Mouse (Mus musculus) Patski (cell line): ENCODE data around the gene Atpaf1. TPM values are rescaled to one million over a fixed set of nuclear protein-coding genes. Genes with fewer than 3 reads are reported as not detected.

Experiments used
- ATAC-seq: fragments of 100-300 bp; one replicate; pipeline ENCODE4 v1.8.0; 2021
- CTCF ChIA-PET: fragments of 350-600 bp; sonication (Branson Sonifier 250); formaldehyde crosslinking; loops from one replicate; lab custom pipeline; 2022; ENCODE audit warnings: inconsistent platforms; lab: Charles Lee
- POLR2A ChIA-PET: fragments of 350-600 bp; sonication (Branson Sonifier 250); formaldehyde crosslinking; loops from one replicate; lab custom pipeline; 2022; ENCODE audit warnings: antibody characterized with exemption, inconsistent platforms; lab: Charles Lee
- DNase-seq: peaks from one replicate; pipeline ENCODE4 v3.0.0-alpha.2; 2011; ENCODE audit warnings: low read depth, low spot score
- H3K27me3 ChIP-seq: fragments of 371-371 bp; one replicate; pipeline ENCODE4 v1.5.1; 2021
- CTCF ChIP-seq: fragments of 100-300 bp; IDR thresholded peaks from one replicate; pipeline ENCODE4 v1.5.1; 2021
- in situ Hi-C: fragments of 300-500 bp; cut with MboI; formaldehyde crosslinking; loops from 3 replicates; pipeline ENCODE4 v1.11.1; 2018; ENCODE audit warnings: low pct_unique_long_range_greater_than_20kb, mixed read lengths
- polyA plus RNA-seq: library from polyadenylated mRNA; unstranded; gene quantifications from one replicate; pipeline ENCODE4 v1.2.3, GENCODE M21; 2021

Gene Atpaf1
- 28.5 TPM for polyA plus RNA-seq

DNA sequence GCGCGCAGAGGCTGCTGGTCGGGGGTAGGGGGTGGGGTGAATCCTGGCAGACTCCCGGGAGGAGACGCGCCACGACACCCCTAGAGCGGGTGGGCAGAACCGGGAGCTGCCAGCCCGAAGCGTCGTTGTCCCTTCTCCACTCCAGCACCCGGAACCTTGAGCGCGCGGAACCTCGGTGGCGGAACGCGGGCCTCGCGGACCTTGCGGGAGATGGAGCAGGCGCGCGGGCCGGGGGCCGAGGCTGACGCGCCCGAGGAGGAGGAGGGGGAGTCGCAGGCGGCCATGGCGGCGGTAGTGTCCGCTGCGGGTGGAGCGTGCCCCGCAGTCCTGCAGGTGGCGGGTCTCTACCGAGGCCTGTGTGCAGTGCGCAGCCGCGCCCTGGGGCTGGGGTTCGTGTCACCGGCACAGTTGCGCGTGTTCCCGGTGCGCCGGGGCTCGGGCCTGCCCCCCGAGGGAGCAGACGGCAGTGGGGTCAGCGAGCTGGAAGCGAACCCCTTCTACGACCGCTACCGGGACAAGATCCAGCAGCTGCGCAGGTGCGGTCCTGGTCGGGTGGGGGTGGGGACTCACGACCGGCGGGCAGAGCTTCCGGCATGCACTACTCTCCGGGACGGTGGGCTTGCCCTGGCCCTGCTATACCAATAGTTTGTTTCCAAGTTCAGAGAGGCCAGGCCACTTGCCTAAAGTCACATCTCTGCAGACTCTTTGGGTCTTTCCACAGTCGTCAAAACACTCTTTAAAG, at the start of gene Atpaf1:
Atpaf1 (plus strand) TSS at position 44 of the 742 bp plus-strand sequence.
- in situ Hi-C loops = no loop called here
- ChIA-PET CTCF (interaction anchor here (1.0 to 1.3 kb wide), 3 partner anchors 10 to 47 kb away, joined by 3 to 6 read pairs (median 4); partner anchors contain the start of gene Efcab14), POLR2A (interaction anchor here (0.7 to 2.4 kb wide), 4 partner anchors 17 to 785 kb away, joined by 3 to 11 read pairs (median 4); partner anchors contain the start of genes Mob3c and Stil)
- ATAC-seq (peak; percentile 67), DNase-seq (no peak)
- TF ChIP-seq CTCF = peak; percentile 35
- no peaks in the 10 kb centered on the region for H3K27me3 ChIP-seq

GRCm38 (mm10) chr4:115734867-115735266, 49.7 kb upstream of the Atpaf1 start:
- in situ Hi-C loops = loop anchor here (5.0 kb wide), 2 partner anchors 217 to 247 kb away; no protein-coding TSS in a partner anchor
- CTCF ChIA-PET = interaction anchor here (1.2 to 1.3 kb wide), 2 partner anchors 104 to 218 kb away, joined by 3 to 4 read pairs; partner anchors contain the start of gene Mknk1
- no peak for TF ChIP-seq CTCF
- ATAC-seq (no peak), DNase-seq (no peak)
- POLR2A ChIA-PET = no interaction called here
- no peaks in the 10 kb centered on the region for H3K27me3 ChIP-seq

DNA sequence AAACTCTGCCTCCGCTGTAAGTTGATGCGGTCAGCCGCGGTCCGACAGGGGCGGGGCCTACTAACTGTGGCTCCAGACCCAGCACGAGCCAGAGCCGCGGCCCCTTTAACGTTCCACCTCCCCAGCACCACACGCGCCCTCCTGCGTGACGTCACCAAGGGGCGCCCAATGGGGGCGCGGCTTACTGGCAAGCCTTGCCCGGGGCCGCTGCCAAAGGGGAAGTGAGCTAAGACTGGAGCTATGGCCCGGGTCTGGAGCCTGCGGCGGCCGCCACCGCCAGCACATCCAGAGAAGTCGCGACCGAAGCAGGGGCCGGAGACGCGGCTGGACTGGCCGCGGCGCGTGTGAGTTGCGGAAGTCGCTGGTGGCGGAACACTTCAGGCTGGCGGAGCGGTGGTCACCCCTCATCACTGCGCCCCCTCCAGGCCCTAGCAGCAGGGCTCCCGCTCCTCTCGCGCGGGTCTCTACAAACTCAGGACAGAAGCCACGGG, 47.0 kb upstream of the Atpaf1 start, which contains the start of gene Efcab14:
Efcab14 (plus strand) TSS at position 194 of the 491 bp plus-strand sequence.
- CTCF ChIA-PET = interaction anchor here (0.9 to 1.9 kb wide), 7 partner anchors 9 to 243 kb away, joined by 3 to 5 read pairs (median 3); partner anchors contain the start of gene Atpaf1
- POLR2A ChIA-PET = interaction anchor here (0.9 kb wide), 1 partner anchor 47 kb away, joined by 3 read pairs; the partner anchor contains the start of gene Atpaf1
- in situ Hi-C loops = no loop called here
- peak; percentile 70 for DNase-seq
- ATAC-seq = peak; percentile 100
- TF ChIP-seq CTCF = peak; percentile 77
- H3K27me3 ChIP-seq = no peaks in the 10 kb centered on the region

- DNase-seq = no peak
- no peak for ATAC-seq
- ChIA-PET POLR2A (interaction anchor here (0.6 kb wide), 1 partner anchor 223 kb away, joined by 3 read pairs; no protein-coding TSS in a partner anchor), CTCF (interaction anchor here (1.5 to 1.9 kb wide), 2 partner anchors 25 to 242 kb away, joined by 3 to 5 read pairs; no protein-coding TSS in a partner anchor)
- TF ChIP-seq CTCF = no peak
- no peaks in the 10 kb centered on the region for H3K27me3 ChIP-seq
- in situ Hi-C loops = no loop called here
These were observed 46.1 kb upstream of the Atpaf1 start for GRCm38 (mm10) chr4:115738481-115738985.

DNA sequence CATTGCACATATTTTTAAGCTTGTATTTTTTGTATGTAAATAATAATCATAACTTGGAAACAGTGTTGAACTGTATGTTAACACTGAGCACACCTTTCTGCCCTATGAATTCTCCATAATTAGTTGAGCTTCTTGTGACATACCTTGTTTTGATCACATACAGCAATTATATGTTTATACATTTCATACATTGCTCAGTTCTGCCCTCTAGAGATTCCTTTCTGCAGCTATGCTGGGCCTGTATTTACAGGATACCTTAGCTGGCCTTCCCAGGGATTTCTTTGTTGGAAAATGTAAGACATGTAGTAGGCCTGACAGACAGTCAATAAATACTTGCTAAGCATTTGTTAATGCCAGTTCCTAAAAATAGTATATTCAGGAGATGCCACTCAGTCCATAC, 42.0 kb upstream of the Atpaf1 start:
- POLR2A ChIA-PET = no interaction called here
- no peak for DNase-seq
- no peaks in the 10 kb centered on the region for H3K27me3 ChIP-seq
- peak; percentile 21 for TF ChIP-seq CTCF
- CTCF ChIA-PET = interaction anchor here (0.8 to 1.6 kb wide), 3 partner anchors 8 to 45 kb away, joined by 3 to 5 read pairs (median 5); no protein-coding TSS in a partner anchor
- in situ Hi-C loops = loop anchor here (5.0 kb wide), 1 partner anchor 95 kb away; the partner anchor contains the start of gene Mknk1
- ATAC-seq = no peak

DNA sequence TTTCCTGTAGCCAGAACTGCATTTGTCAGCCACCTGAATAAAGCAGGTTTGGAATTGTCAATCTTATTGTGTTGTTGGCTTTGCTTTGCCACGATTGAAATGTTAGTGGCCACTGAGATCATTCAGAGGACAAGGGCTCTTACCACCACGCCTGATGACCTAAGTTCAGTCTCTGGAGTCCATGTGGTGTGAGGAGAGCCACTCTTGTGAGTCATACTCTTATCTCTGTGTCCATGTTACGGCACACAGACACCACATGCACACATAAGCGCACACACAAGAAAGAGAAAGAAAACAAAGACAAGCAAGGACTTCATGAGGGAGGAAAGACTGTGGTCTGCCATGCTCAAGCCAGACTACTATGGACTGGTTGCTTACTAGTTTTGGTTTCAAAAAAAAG, 41.5 kb upstream of the Atpaf1 start:
- ATAC-seq (no peak), DNase-seq (no peak)
- no peaks in the 10 kb centered on the region for H3K27me3 ChIP-seq
- CTCF ChIA-PET = interaction anchor here (0.8 to 1.6 kb wide), 3 partner anchors 7 to 44 kb away, joined by 3 to 5 read pairs (median 5); no protein-coding TSS in a partner anchor
- in situ Hi-C loops = loop anchor here (5.0 kb wide), 1 partner anchor 94 kb away; the partner anchor contains the start of gene Mknk1
- TF ChIP-seq CTCF = no peak
- POLR2A ChIA-PET = no interaction called here

DNA sequence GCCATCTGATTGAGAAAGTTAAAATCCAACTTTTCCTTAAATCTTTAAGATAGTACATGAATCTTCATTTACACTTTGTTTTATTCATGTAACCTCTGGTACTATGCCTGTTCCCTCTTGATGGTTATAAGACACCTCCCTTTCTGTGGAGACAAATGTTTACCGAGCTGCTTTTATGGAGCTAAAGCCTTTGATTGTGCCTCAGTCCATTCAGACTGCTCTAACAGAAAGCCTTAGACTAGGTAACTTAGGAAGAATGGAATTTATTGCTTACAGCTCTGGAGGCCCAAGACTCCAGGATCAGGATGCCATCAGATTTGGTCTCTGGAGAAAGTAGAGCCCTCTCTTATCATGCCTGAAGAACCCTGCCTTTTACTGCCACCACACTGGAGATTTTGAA, 36.4 kb upstream of the Atpaf1 start:
- POLR2A ChIA-PET = no interaction called here
- no peaks in the 10 kb centered on the region for H3K27me3 ChIP-seq
- TF ChIP-seq CTCF = no peak
- ATAC-seq (no peak), DNase-seq (no peak)
- in situ Hi-C loops = no loop called here
- CTCF ChIA-PET = no interaction called here

- ChIA-PET CTCF (no interaction called here), POLR2A (no interaction called here)
- in situ Hi-C loops = no loop called here
- no peak for ATAC-seq
- H3K27me3 ChIP-seq = no peaks in the 10 kb centered on the region
- no peak for TF ChIP-seq CTCF
- no peak for DNase-seq
These were observed 35.3 kb upstream of the Atpaf1 start for GRCm38 (mm10) chr4:115749336-115749735.

DNA sequence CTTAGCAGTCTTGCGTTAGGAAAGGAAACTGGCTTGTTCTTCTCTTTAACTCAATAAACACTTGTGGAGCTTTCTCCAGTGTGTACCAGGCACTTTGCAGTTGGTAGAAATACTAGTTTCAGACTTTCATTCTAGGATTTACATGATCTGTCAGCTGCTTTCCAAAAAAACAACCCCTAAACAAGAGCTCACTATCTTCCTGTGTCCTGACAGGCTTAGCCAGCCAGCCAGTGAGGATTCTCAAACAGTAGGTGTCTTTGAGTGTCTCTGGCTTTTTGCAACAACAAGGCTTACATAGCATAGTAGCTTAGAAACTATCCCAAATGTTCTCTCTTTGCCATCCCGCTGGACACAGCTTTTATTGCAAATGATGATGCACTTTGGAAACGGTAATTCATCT, 30.5 kb upstream of the Atpaf1 start:
- no peak for TF ChIP-seq CTCF
- ChIA-PET POLR2A (no interaction called here), CTCF (interaction anchor here (1.0 kb wide), 1 partner anchor 12 kb away, joined by 3 read pairs; no protein-coding TSS in a partner anchor)
- no peak for ATAC-seq
- in situ Hi-C loops = no loop called here
- no peaks in the 10 kb centered on the region for H3K27me3 ChIP-seq
- no peak for DNase-seq

GRCm38 (mm10) chr4:115754851-115755250, 29.8 kb upstream of the Atpaf1 start:
- TF ChIP-seq CTCF = no peak
- ChIA-PET CTCF (no interaction called here), POLR2A (no interaction called here)
- no peaks in the 10 kb centered on the region for H3K27me3 ChIP-seq
- DNase-seq (no peak), ATAC-seq (no peak)
- in situ Hi-C loops = no loop called here
